Mouse (Mus musculus): ENCODE measurements around the gene Ptprd. TPM values are rescaled to one million over a fixed set of nuclear protein-coding genes. Genes with fewer than 3 reads are reported as not detected.

Gene Ptprd
- polyA plus RNA-seq, 1 experiment from 2014 or later, result 30.4 TPM

DNA sequence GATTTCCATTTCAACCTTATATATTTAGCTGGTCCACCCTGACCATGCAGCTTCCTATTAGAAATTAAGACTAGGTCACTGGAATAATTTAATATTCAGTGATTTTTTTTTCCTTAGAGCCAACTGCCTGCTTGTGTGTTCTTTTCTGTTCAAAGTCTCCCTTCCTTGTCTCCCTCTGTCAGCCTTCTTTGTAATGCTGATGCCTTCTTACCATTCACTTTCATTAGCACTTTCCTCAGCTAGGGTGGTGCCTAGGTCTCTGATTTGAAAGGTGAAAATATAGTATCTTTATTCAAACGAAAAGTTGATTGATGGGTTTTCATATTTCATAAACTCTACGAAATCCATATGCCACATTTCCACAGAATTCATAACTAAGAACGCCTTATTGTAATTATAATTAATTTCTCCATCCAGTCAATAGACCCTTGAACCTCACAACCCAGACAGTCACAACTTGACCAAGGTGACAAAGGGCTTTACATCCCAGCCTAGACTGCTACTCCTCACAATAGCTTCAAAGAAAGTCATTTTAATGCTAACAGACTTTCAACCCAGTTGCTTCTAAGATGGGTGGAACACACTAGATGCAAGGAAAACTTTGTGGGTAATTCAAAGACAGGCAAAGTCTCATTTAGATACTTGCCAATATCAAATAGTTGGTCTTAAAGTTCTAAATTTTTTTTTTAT, 2197.5 kb downstream of the Ptprd start:
- Histone ChIP-seq H3K27me3 (ENCODE audit: control insufficient read depth, insufficient read depth, low read length) (no peaks in the 10 kb centered on the region), H3K9me3 (ENCODE audit: control insufficient read depth, low read depth, low read length) (no peaks in the 10 kb centered on the region), H3K27ac (ENCODE audit: low read length) (no peak overlapping the region), H3K4me3 (ENCODE audit: low read depth, low read length) (no peak overlapping the region), H3K36me3 (ENCODE audit: control insufficient read depth, insufficient read depth, low read length) (no peaks in the 10 kb centered on the region), H3K4me1 (ENCODE audit: control insufficient read depth, insufficient read depth, low read length) (0 out of 2 replicates have a peak, but pooled peaks cover 3% of the 10 kb centered on the region), H3K4me2 (replicated peaks; ENCODE audit: low read depth, low read length) (no peak overlapping the region), H3K9ac (replicated peaks; ENCODE audit: low read depth, low read length) (no peak overlapping the region)
- WGBS, result 54% methylated on average over 3 of the region's 3 CpGs
- ATAC-seq (ENCODE audit: insufficient number of reproducible peaks, insufficient read depth, low FRiP score, low read depth), result no peak

DNA sequence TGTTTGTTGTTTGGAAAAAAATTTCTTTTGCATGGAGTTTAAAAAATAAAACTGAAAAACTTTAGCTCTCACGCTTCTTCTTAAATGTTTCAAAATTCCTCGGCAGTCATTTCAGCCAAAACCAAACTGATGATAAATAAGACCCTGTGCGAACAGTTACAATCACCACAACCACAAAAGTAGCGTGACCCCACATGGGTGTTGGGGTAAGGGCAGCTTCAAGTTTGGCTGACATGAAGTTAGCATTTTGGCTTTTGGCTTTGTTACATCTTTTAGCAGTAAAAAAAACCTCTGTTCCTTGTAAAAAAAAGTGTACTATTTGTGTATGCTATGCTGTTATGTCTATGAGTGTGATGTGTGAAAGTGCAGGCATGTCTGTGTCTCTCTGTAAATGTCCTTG, 2203.2 kb downstream of the Ptprd start:
- Histone ChIP-seq H3K4me2 (replicated peaks; ENCODE audit: low read depth, low read length) (no peak overlapping the region), H3K4me3 (ENCODE audit: low read depth, low read length) (no peak overlapping the region), H3K27ac (ENCODE audit: low read length) (no peak overlapping the region), H3K9ac (replicated peaks; ENCODE audit: low read depth, low read length) (no peak overlapping the region), H3K36me3 (ENCODE audit: control insufficient read depth, insufficient read depth, low read length) (no peaks in the 10 kb centered on the region), H3K9me3 (ENCODE audit: control insufficient read depth, low read depth, low read length) (no peaks in the 10 kb centered on the region), H3K27me3 (ENCODE audit: control insufficient read depth, insufficient read depth, low read length) (no peaks in the 10 kb centered on the region), H3K4me1 (ENCODE audit: control insufficient read depth, insufficient read depth, low read length) (0 out of 2 replicates have a peak, but pooled peaks cover 3% of the 10 kb centered on the region)
- WGBS, result 71% methylated on average over 4 of the region's 4 CpGs
- ATAC-seq (ENCODE audit: insufficient number of reproducible peaks, insufficient read depth, low FRiP score, low read depth), result no peak

DNA sequence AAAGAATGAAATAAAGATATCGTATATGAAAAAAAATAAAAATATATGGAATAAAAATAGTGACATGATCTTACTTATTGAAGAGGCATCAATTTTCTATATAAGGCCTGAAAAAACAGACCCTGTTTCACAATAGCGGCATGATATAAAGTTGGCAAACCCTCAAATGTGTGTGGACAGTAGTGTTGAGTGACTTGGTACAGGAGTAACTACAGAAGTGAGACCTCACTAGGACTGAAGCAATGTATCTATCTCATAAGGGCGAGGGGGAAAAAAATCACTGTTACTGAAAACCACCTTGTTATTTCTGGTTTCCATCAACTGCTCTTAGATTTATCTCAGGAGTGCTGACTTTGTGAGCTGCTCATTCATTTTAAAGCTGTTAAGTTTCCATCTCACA, 2204.5 kb downstream of the Ptprd start:
- no peak for ATAC-seq (ENCODE audit: insufficient number of reproducible peaks, insufficient read depth, low FRiP score, low read depth)

DNA sequence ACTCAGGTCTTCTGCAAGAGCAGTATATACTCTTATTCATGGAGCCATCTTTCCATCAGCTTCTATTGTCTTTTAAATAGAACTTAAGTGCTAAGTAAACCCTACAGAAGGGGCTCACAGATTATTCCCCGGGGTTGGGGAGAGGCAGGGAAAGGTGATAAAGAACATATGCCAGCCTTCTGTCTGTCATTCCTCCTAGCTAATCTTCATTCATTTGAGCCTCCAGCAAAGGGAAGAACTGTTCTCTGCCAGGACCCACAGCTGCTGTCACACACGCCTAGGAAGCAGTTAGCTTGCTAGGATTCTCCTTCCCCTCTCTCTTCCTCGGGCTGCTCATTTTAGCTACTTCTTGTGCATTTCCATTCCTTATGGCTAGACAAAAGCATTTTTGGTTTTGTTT, 2205.0 kb downstream of the Ptprd start:
- no peak for ATAC-seq (ENCODE audit: insufficient number of reproducible peaks, insufficient read depth, low FRiP score, low read depth)
- H3K27me3 ChIP-seq (ENCODE audit: control insufficient read depth, insufficient read depth, low read length), result no peaks in the 10 kb centered on the region
- WGBS, result 41% methylated on average over 3 of the region's 3 CpGs
- no peaks in the 10 kb centered on the region for H3K9me3 ChIP-seq (ENCODE audit: control insufficient read depth, low read depth, low read length)
- no peak overlapping the region for H3K4me2 ChIP-seq (replicated peaks; ENCODE audit: low read depth, low read length)
- no peak overlapping the region for H3K9ac ChIP-seq (replicated peaks; ENCODE audit: low read depth, low read length)
- H3K4me3 ChIP-seq (ENCODE audit: low read depth, low read length), result no peak overlapping the region
- H3K4me1 ChIP-seq (ENCODE audit: control insufficient read depth, insufficient read depth, low read length), result 0 out of 2 replicates have a peak, but pooled peaks cover 3% of the 10 kb centered on the region
- H3K36me3 ChIP-seq (ENCODE audit: control insufficient read depth, insufficient read depth, low read length), result no peaks in the 10 kb centered on the region
- no peak overlapping the region for H3K27ac ChIP-seq (ENCODE audit: low read length)

More for the DNA sequence above, 2204.5 kb downstream of the Ptprd start:
- WGBS, result 75% methylated on average over 3 of the region's 3 CpGs
- no peak overlapping the region for H3K4me2 ChIP-seq (replicated peaks; ENCODE audit: low read depth, low read length)
- no peak overlapping the region for H3K9ac ChIP-seq (replicated peaks; ENCODE audit: low read depth, low read length)
- H3K4me3 ChIP-seq (ENCODE audit: low read depth, low read length), result no peak overlapping the region
- H3K27ac ChIP-seq (ENCODE audit: low read length), result no peak overlapping the region
- H3K36me3 ChIP-seq (ENCODE audit: control insufficient read depth, insufficient read depth, low read length), result no peaks in the 10 kb centered on the region
- no peaks in the 10 kb centered on the region for H3K27me3 ChIP-seq (ENCODE audit: control insufficient read depth, insufficient read depth, low read length)
- H3K9me3 ChIP-seq (ENCODE audit: control insufficient read depth, low read depth, low read length), result no peaks in the 10 kb centered on the region
- 0 out of 2 replicates have a peak, but pooled peaks cover 3% of the 10 kb centered on the region for H3K4me1 ChIP-seq (ENCODE audit: control insufficient read depth, insufficient read depth, low read length)

DNA sequence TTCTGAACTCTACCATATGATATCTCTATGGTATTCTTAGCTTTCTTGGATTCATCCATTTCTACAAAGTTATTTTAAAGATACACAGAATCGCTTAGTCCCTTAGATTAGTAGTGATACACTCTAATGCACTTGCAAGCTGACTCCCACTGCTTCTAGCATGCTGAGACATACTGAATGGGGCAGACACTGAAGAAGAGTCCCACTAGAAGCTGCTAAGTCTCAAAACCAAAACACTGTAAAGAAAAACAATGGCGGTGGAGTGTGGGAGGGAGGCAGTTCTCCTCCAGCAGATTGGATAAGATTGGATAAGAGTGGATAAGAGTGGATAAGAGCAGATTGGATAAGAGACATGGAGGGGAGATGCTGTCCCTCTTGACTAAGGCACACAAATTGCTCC, 2207.6 kb downstream of the Ptprd start:
- H3K9ac ChIP-seq (replicated peaks; ENCODE audit: low read depth, low read length), result no peak overlapping the region
- H3K36me3 ChIP-seq (ENCODE audit: control insufficient read depth, insufficient read depth, low read length), result no peaks in the 10 kb centered on the region
- no peak overlapping the region for H3K27ac ChIP-seq (ENCODE audit: low read length)
- no peaks in the 10 kb centered on the region for H3K9me3 ChIP-seq (ENCODE audit: control insufficient read depth, low read depth, low read length)
- ATAC-seq (ENCODE audit: insufficient number of reproducible peaks, insufficient read depth, low FRiP score, low read depth), result no peak
- no peak overlapping the region for H3K4me2 ChIP-seq (replicated peaks; ENCODE audit: low read depth, low read length)
- H3K4me3 ChIP-seq (ENCODE audit: low read depth, low read length), result no peak overlapping the region
- no peaks in the 10 kb centered on the region for H3K27me3 ChIP-seq (ENCODE audit: control insufficient read depth, insufficient read depth, low read length)
- no peaks in the 10 kb centered on the region for H3K4me1 ChIP-seq (ENCODE audit: control insufficient read depth, insufficient read depth, low read length)
- 92% methylated on average over 2 of the region's 2 CpGs for WGBS

DNA sequence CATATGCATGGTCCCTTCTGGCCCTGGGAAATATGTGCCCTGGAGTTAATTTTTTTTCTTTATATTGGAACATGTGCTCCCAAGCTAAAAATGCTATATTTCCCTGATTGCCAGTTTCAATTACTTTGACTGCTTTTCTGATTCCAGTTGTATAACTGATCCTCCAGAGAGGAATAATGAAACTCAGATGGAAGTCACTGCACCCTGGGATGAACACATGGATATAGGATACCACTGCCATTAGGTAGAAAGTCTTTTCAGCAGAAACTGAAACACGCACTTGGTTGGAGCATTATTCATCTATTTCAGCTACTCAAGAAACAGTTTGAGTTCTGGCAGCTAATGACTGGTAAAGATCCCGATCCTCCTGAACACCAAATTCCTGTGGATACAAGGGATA, 2211.5 kb downstream of the Ptprd start:
- Histone ChIP-seq H3K9me3 (ENCODE audit: control insufficient read depth, low read depth, low read length) (no peaks in the 10 kb centered on the region), H3K36me3 (ENCODE audit: control insufficient read depth, insufficient read depth, low read length) (no peaks in the 10 kb centered on the region), H3K4me1 (ENCODE audit: control insufficient read depth, insufficient read depth, low read length) (no peaks in the 10 kb centered on the region), H3K27me3 (ENCODE audit: control insufficient read depth, insufficient read depth, low read length) (no peaks in the 10 kb centered on the region), H3K27ac (ENCODE audit: low read length) (no peak overlapping the region), H3K4me2 (replicated peaks; ENCODE audit: low read depth, low read length) (no peak overlapping the region), H3K4me3 (ENCODE audit: low read depth, low read length) (no peak overlapping the region), H3K9ac (replicated peaks; ENCODE audit: low read depth, low read length) (no peak overlapping the region)
- no peak for ATAC-seq (ENCODE audit: insufficient number of reproducible peaks, insufficient read depth, low FRiP score, low read depth)
- 87% methylated on average over 2 of the region's 2 CpGs for WGBS

DNA sequence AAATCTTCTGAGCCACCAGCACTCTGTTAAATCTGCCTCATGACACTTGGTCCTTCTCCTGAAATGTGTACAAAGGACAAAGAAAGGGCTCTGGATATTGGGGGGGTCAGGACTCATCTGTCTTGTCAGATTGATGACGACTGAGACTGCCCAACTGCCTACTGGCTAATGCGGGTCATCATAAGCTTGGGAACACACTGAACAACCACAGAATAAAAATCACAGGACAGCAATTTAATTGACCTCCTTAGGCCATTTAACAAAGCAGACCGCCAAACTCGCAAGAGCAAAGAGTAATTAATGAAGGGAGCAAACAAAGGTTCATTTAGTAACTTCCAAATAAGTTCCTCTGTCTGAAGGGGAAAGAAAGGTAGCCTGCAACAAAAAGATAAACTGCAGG, 2215.9 kb downstream of the Ptprd start:
- Histone ChIP-seq H3K4me2 (replicated peaks; ENCODE audit: low read depth, low read length) (no peak overlapping the region), H3K4me1 (ENCODE audit: control insufficient read depth, insufficient read depth, low read length) (no peaks in the 10 kb centered on the region), H3K27ac (ENCODE audit: low read length) (no peak overlapping the region), H3K4me3 (ENCODE audit: low read depth, low read length) (no peak overlapping the region), H3K27me3 (ENCODE audit: control insufficient read depth, insufficient read depth, low read length) (no peaks in the 10 kb centered on the region), H3K36me3 (ENCODE audit: control insufficient read depth, insufficient read depth, low read length) (no peaks in the 10 kb centered on the region), H3K9me3 (ENCODE audit: control insufficient read depth, low read depth, low read length) (no peaks in the 10 kb centered on the region), H3K9ac (replicated peaks; ENCODE audit: low read depth, low read length) (no peak overlapping the region)
- ATAC-seq (ENCODE audit: insufficient number of reproducible peaks, insufficient read depth, low FRiP score, low read depth), result no peak
- WGBS, result 47% methylated on average over 4 of the region's 4 CpGs

DNA sequence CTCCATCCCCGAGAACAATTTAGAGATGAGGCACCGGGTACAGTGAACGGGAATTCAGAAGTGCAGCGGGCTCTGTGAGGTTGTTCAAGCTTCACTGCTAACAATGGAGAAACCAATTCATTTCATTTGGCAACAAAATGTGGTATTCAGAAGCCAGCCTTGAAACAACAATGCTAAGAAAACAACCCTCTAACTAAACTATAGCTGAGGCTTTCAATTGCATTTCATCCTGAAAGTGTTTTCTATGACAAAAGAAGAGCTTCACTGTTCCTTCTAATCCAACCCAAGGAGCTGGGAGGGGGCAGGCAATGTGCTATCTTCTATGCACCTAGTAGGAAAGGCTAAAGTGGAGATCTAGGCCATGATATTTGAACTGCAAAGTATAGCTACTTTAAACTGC, 2217.2 kb downstream of the Ptprd start:
- Histone ChIP-seq H3K4me3 (ENCODE audit: low read depth, low read length) (no peak overlapping the region), H3K9ac (replicated peaks; ENCODE audit: low read depth, low read length) (no peak overlapping the region), H3K4me1 (ENCODE audit: control insufficient read depth, insufficient read depth, low read length) (no peaks in the 10 kb centered on the region), H3K27ac (ENCODE audit: low read length) (no peak overlapping the region), H3K9me3 (ENCODE audit: control insufficient read depth, low read depth, low read length) (no peaks in the 10 kb centered on the region), H3K4me2 (replicated peaks; ENCODE audit: low read depth, low read length) (no peak overlapping the region), H3K36me3 (ENCODE audit: control insufficient read depth, insufficient read depth, low read length) (no peaks in the 10 kb centered on the region), H3K27me3 (ENCODE audit: control insufficient read depth, insufficient read depth, low read length) (no peaks in the 10 kb centered on the region)
- no peak for ATAC-seq (ENCODE audit: insufficient number of reproducible peaks, insufficient read depth, low FRiP score, low read depth)
- WGBS, result 87% methylated on average over 4 of the region's 4 CpGs

DNA sequence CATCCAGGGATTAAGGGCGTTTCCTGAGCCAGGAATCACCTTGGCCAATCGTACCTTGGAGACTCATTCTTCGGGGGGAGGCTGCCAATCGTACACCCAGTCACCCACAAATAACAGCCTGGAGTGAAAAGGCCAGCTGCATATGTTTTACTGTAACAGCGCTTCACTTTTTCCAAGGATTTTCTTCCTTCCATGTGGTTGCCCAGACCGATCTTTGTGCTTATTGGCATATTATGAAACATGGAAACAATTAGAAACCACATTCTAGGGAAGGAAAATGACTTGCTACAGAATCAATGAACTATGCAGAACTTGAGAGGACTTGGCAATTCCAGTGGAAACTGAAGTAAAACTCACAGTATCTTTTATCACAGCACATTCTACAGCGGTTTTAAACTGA, 2218.7 kb downstream of the Ptprd start:
- no peaks in the 10 kb centered on the region for H3K9me3 ChIP-seq (ENCODE audit: control insufficient read depth, low read depth, low read length)
- no peak overlapping the region for H3K9ac ChIP-seq (replicated peaks; ENCODE audit: low read depth, low read length)
- no peak for ATAC-seq (ENCODE audit: insufficient number of reproducible peaks, insufficient read depth, low FRiP score, low read depth)
- no peaks in the 10 kb centered on the region for H3K4me1 ChIP-seq (ENCODE audit: control insufficient read depth, insufficient read depth, low read length)
- H3K4me2 ChIP-seq (replicated peaks; ENCODE audit: low read depth, low read length), result no peak overlapping the region
- no peaks in the 10 kb centered on the region for H3K36me3 ChIP-seq (ENCODE audit: control insufficient read depth, insufficient read depth, low read length)
- no peaks in the 10 kb centered on the region for H3K27me3 ChIP-seq (ENCODE audit: control insufficient read depth, insufficient read depth, low read length)
- H3K4me3 ChIP-seq (ENCODE audit: low read depth, low read length), result no peak overlapping the region
- H3K27ac ChIP-seq (ENCODE audit: low read length), result no peak overlapping the region
- 90% methylated on average over 7 of the region's 7 CpGs for WGBS

All from stomach, embryonic 14.5 days (tissue).